ENCODE assay signal across 8 mouse cellular contexts in the genomic region with DNA sequence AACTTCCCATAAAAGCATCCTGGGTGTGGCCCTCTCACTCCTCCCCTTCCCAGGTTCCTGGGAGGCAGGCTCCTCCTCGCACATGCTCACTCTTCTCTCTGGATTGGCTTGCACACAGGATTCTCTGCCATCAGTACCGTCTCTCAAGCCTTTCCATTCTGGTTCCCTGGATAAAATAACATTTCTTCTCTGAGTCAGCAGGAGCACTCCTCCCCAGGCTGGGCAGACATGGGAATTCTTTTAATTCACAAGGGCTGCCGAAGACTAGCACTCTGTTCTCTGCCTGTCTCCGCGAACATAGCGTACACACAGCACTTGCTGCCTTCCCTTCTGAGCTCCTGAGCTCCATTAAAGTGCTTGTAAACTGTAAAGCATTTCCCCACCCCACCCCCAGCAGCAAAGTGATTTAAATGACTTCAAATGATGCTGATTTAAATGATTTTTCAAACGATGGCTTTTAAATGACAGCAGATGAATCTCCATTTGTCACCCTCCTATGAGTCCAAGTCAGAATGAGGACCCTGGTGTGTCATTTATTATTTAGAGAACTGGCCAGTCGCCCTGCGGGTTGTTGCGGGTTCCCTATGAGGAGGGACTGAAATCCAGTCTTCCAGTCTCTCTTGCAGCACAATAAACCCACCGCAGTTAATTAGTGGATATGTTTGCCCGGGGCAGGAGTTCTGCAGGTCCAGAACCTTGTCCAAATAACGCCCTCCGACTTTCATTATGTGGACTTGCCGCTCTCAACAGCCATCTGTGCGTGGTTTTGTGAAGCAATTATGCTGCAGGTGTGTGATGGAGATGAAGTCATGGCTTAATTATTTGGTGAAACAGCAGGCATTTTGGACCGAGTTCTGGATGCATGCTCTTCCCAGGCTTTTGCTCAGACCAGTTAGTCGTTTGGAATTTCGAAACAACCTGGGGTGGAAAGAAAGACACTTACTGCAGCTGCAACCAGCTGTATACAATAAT.
A peak's percentile ranks its signal among the peaks of the same experiment; 100 is the strongest.
DNase-seq lines count a peak whose midpoint lies in the region; ATAC-seq and TF ChIP-seq lines count a peak whose summit lies in the region.

No protein-coding gene starts in this region.

- peaks cover 9% of the 10 kb centered on the region; the same call in 1 of the 2 replicates for H3K4me1 ChIP-seq in lung, embryonic 14.5 days (ENCODE audit: insufficient read depth)
- H3K4me1 ChIP-seq in forebrain, embryonic 13.5 days, result peaks cover 39% of the 10 kb centered on the region
- H3K4me1 ChIP-seq in intestine, embryonic 16.5 days (ENCODE audit: control insufficient read depth, insufficient read depth, low read length), result peaks cover 16% of the 10 kb centered on the region
- H3K4me1 ChIP-seq in midbrain, embryonic 13.5 days (replicated peaks), result peaks cover 29% of the 10 kb centered on the region

- no peak overlapping the region for H3K4me2 ChIP-seq in lung, embryonic 14.5 days
- peak overlapping the region; percentile 52 for H3K4me2 ChIP-seq in forebrain, embryonic 13.5 days
- H3K4me2 ChIP-seq in intestine, embryonic 16.5 days (ENCODE audit: low read depth, low read length), result no peak overlapping the region
- H3K4me2 ChIP-seq in midbrain, embryonic 13.5 days (replicated peaks), result peak overlapping the region; percentile 45

- TF ChIP-seq CTCF in lung, embryonic 14.5 days (IDR thresholded peaks at IDR 0.05; ENCODE audit: low read depth), result no peak

- no peak for DNase-seq in lung, embryonic 14.5 days
- no peak for DNase-seq in lung, postnatal 36 days
- no peak for DNase-seq in testis, postnatal 14 days (ENCODE audit: low spot score)
- DNase-seq in thymus, adult 18-20 months, result no peak
- DNase-seq in kidney, postnatal 36 days, result no peak

- ATAC-seq in lung, embryonic 14.5 days (ENCODE audit: insufficient read depth), result 0 out of 2 replicates have a peak, but pooled peaks have one; percentile 39
- ATAC-seq in forebrain, embryonic 13.5 days, result peak; percentile 72
- no peak for ATAC-seq in intestine, embryonic 16.5 days
- peak; percentile 76 for ATAC-seq in midbrain, embryonic 13.5 days

- no peaks in the 10 kb centered on the region for H3K27me3 ChIP-seq in lung, embryonic 14.5 days (ENCODE audit: insufficient read depth, low read length)
- no peaks in the 10 kb centered on the region for H3K27me3 ChIP-seq in forebrain, embryonic 13.5 days
- no peaks in the 10 kb centered on the region for H3K27me3 ChIP-seq in intestine, embryonic 16.5 days (replicated peaks; ENCODE audit: control insufficient read depth, insufficient read depth, low read length)
- no peaks in the 10 kb centered on the region for H3K27me3 ChIP-seq in midbrain, embryonic 13.5 days

- WGBS in lung, embryonic 14.5 days, result 55% methylated on average over 19 of the region's 19 CpGs
- WGBS in forebrain, embryonic 13.5 days, result 16% methylated on average over 19 of the region's 19 CpGs
- 52% methylated on average over 19 of the region's 19 CpGs for WGBS in intestine, embryonic 16.5 days
- 45% methylated on average over 19 of the region's 19 CpGs for WGBS in midbrain, embryonic 13.5 days

- no peak overlapping the region for H3K4me3 ChIP-seq in lung, embryonic 14.5 days (ENCODE audit: low read depth, low read length)
- peak overlapping the region; percentile 16 for H3K4me3 ChIP-seq in forebrain, embryonic 13.5 days
- H3K4me3 ChIP-seq in intestine, embryonic 16.5 days (ENCODE audit: low read length), result no peak overlapping the region
- peak overlapping the region; percentile 11; the same call in 1 of the 2 replicates for H3K4me3 ChIP-seq in midbrain, embryonic 13.5 days (replicated peaks)

- 0 out of 2 replicates have a peak, but pooled peaks cover 3% of the 10 kb centered on the region for H3K36me3 ChIP-seq in lung, embryonic 14.5 days (ENCODE audit: insufficient read depth)
- H3K36me3 ChIP-seq in forebrain, embryonic 13.5 days (ENCODE audit: poor library complexity, severe bottlenecking), result no peaks in the 10 kb centered on the region
- no peaks in the 10 kb centered on the region for H3K36me3 ChIP-seq in intestine, embryonic 16.5 days (ENCODE audit: control insufficient read depth, insufficient read depth, low read length)
- no peaks in the 10 kb centered on the region for H3K36me3 ChIP-seq in midbrain, embryonic 13.5 days

- no peak overlapping the region for H3K9ac ChIP-seq in lung, embryonic 14.5 days
- H3K9ac ChIP-seq in forebrain, embryonic 13.5 days, result peak overlapping the region; percentile 46
- no peak overlapping the region for H3K9ac ChIP-seq in intestine, embryonic 16.5 days (ENCODE audit: low read depth, low read length)
- peak overlapping the region; percentile 23; the same call in 1 of the 2 replicates for H3K9ac ChIP-seq in midbrain, embryonic 13.5 days (replicated peaks)

- peak overlapping the region; percentile 30; the same call in 1 of the 2 replicates for H3K27ac ChIP-seq in lung, embryonic 14.5 days (ENCODE audit: low read depth)
- H3K27ac ChIP-seq in forebrain, embryonic 13.5 days, result peak overlapping the region; percentile 77
- peak overlapping the region; percentile 39 for H3K27ac ChIP-seq in intestine, embryonic 16.5 days (ENCODE audit: low read length)
- H3K27ac ChIP-seq in midbrain, embryonic 13.5 days, result peak overlapping the region; percentile 84

- H3K9me3 ChIP-seq in lung, embryonic 14.5 days (ENCODE audit: low read depth, low read length), result no peaks in the 10 kb centered on the region
- H3K9me3 ChIP-seq in forebrain, embryonic 13.5 days (replicated peaks), result no peaks in the 10 kb centered on the region
- no peaks in the 10 kb centered on the region for H3K9me3 ChIP-seq in intestine, embryonic 16.5 days (ENCODE audit: control insufficient read depth, low read length)
- no peaks in the 10 kb centered on the region for H3K9me3 ChIP-seq in midbrain, embryonic 13.5 days

Comparison
In these comparisons a context has a peak if more than half of its experiments do, and no peak if none do; other contexts are left out.
1. H3K27ac ChIP-seq: peak in every context shown above with its lines; median percentile 84 in midbrain, embryonic 13.5 days; 77 in forebrain, embryonic 13.5 days; 39 in intestine, embryonic 16.5 days; 30 in lung, embryonic 14.5 days.
2. H3K4me2 ChIP-seq: peak in forebrain, embryonic 13.5 days (single experiment) and midbrain, embryonic 13.5 days (single experiment); none in lung, embryonic 14.5 days (single experiment) and intestine, embryonic 16.5 days (single experiment).
3. H3K4me3 ChIP-seq: peak in forebrain, embryonic 13.5 days (single experiment) and midbrain, embryonic 13.5 days (single experiment); none in lung, embryonic 14.5 days (single experiment) and intestine, embryonic 16.5 days (single experiment).
4. H3K9ac ChIP-seq: peak in forebrain, embryonic 13.5 days (single experiment) and midbrain, embryonic 13.5 days (single experiment); none in lung, embryonic 14.5 days (single experiment) and intestine, embryonic 16.5 days (single experiment).